Mouse (Mus musculus): ENCODE measurements around the gene Nipbl. TPM values are rescaled to one million over a fixed set of nuclear protein-coding genes. Genes with fewer than 3 reads are reported as not detected.
"Not testable (repeated sequence)": the region's sequence is repeated elsewhere in the genome, so short reads cannot be mapped to it uniquely, and the experiment has no call there.

The Nipbl gene
- total RNA-seq (2021) = 10 to 100 TPM; 28.8 to 32.3 TPM

- DNase-seq (ENCODE audit: extremely low spot score in 1 of 2, low spot score in 1 of 2) = peak; percentile 77 to 81
Observed at GRCm38 (mm10) chr15:8443926-8444889, at the start of gene Nipbl. Gene Nipbl, minus strand, starts transcription at chr15:8444463.

GRCm38 (mm10) chr15:8485261-8485660 lies 41.0 kb upstream of the Nipbl start:
- DNase-seq (ENCODE audit: extremely low spot score in 1 of 2, low spot score in 1 of 2) = no peak

GRCm38 (mm10) chr15:8469006-8469575 lies 24.8 kb upstream of the Nipbl start:
- DNase-seq (ENCODE audit: extremely low spot score in 1 of 2, low spot score in 1 of 2) = no peak

- no peak for DNase-seq (ENCODE audit: extremely low spot score in 1 of 2, low spot score in 1 of 2)
Observed at GRCm38 (mm10) chr15:8463521-8463920, 19.3 kb upstream of the Nipbl start.

- DNase-seq (ENCODE audit: extremely low spot score in 1 of 2, low spot score in 1 of 2) = no peak
Observed at GRCm38 (mm10) chr15:8462780-8463179, 18.5 kb upstream of the Nipbl start.

- DNase-seq (ENCODE audit: extremely low spot score in 1 of 2, low spot score in 1 of 2) = no peak
Observed at GRCm38 (mm10) chr15:8460871-8461270, 16.6 kb upstream of the Nipbl start.

- no peak for DNase-seq (ENCODE audit: extremely low spot score in 1 of 2, low spot score in 1 of 2)
Observed at GRCm38 (mm10) chr15:8459979-8460378, 15.7 kb upstream of the Nipbl start.

GRCm38 (mm10) chr15:8456223-8456622 lies 12.0 kb upstream of the Nipbl start:
- not testable (repeated sequence) for DNase-seq (ENCODE audit: extremely low spot score in 1 of 2, low spot score in 1 of 2)

GRCm38 (mm10) chr15:8455486-8455885 lies 11.2 kb upstream of the Nipbl start:
- no peak for DNase-seq (ENCODE audit: extremely low spot score in 1 of 2, low spot score in 1 of 2)

GRCm38 (mm10) chr15:8451071-8451470 lies 6.8 kb upstream of the Nipbl start:
- no peak for DNase-seq (ENCODE audit: extremely low spot score in 1 of 2, low spot score in 1 of 2)

GRCm38 (mm10) chr15:8447193-8447767 lies 3.0 kb upstream of the Nipbl start:
- no peak for DNase-seq (ENCODE audit: extremely low spot score in 1 of 2, low spot score in 1 of 2)

GRCm38 (mm10) chr15:8446435-8446834 lies 2.2 kb upstream of the Nipbl start:
- no peak for DNase-seq (ENCODE audit: extremely low spot score in 1 of 2, low spot score in 1 of 2)

GRCm38 (mm10) chr15:8445951-8446419 lies 1.7 kb upstream of the Nipbl start:
- peak in 1 of 2 experiments; percentile 15 for DNase-seq (ENCODE audit: extremely low spot score in 1 of 2, low spot score in 1 of 2)

GRCm38 (mm10) chr15:8444890-8445597 lies 781 bp upstream of the Nipbl start:
- DNase-seq (ENCODE audit: extremely low spot score in 1 of 2, low spot score in 1 of 2) = peak; percentile 59 to 63

GRCm38 (mm10) chr15:8443168-8443925 lies 916 bp downstream of the Nipbl start:
- DNase-seq (ENCODE audit: extremely low spot score in 1 of 2, low spot score in 1 of 2) = peak; percentile 51 to 53

- DNase-seq (ENCODE audit: extremely low spot score in 1 of 2, low spot score in 1 of 2) = no peak
Observed at GRCm38 (mm10) chr15:8442761-8443160, 1.5 kb downstream of the Nipbl start.

- no peak for DNase-seq (ENCODE audit: extremely low spot score in 1 of 2, low spot score in 1 of 2)
Observed at GRCm38 (mm10) chr15:8442156-8442555, 2.1 kb downstream of the Nipbl start.

- DNase-seq (ENCODE audit: extremely low spot score in 1 of 2, low spot score in 1 of 2) = no peak
Observed at GRCm38 (mm10) chr15:8433239-8433947, 10.9 kb downstream of the Nipbl start.

- DNase-seq (ENCODE audit: extremely low spot score in 1 of 2, low spot score in 1 of 2) = no peak
Observed at GRCm38 (mm10) chr15:8432534-8432933, 11.7 kb downstream of the Nipbl start.

Data from layer of hippocampus, postnatal 25 days (tissue).